Mouse (Mus musculus) small intestine, adult 2 months (tissue): Measurements from ENCODE around the gene Atg4c. TPM values are rescaled to one million over a fixed set of nuclear protein-coding genes. Genes with fewer than 3 reads are reported as not detected.

ENCODE experiments used
- H3K27ac ChIP-seq: fragments of 200-500 bp; 2 replicates; pipeline ENCODE4 v1.5.1; 2012; ENCODE audit warnings: low read depth, low read length, control low read depth, inconsistent platforms; ENCODE audit not compliant: insufficient read depth
- H3K27me3 ChIP-seq: fragments of 200-500 bp; 2 replicates; pipeline ENCODE4 v1.6.1; 2012; ENCODE audit warnings: mild to moderate bottlenecking, moderate library complexity, low read length, inconsistent platforms; ENCODE audit not compliant: control insufficient read depth, insufficient read depth
- H3K36me3 ChIP-seq: fragments of 200-500 bp; 2 replicates; pipeline ENCODE4 v1.6.1; 2012; ENCODE audit warnings: mild to moderate bottlenecking, low read length, control low read depth, inconsistent platforms; ENCODE audit not compliant: control insufficient read depth, insufficient read depth
- H3K4me1 ChIP-seq: fragments of 200-500 bp; 2 replicates; pipeline ENCODE4 v1.6.1; 2012; ENCODE audit warnings: low read length, inconsistent platforms, mixed read lengths; ENCODE audit not compliant: control insufficient read depth, insufficient read depth, insufficient read length
- H3K4me3 ChIP-seq: fragments of 200-500 bp; 2 replicates; pipeline ENCODE4 v1.5.1; 2012; ENCODE audit warnings: low read depth, mild to moderate bottlenecking, control low read depth, inconsistent platforms, low read length, moderate library complexity
- CTCF ChIP-seq: fragments of 200-500 bp; IDR thresholded peaks from 2 replicates; pipeline ENCODE4 v1.5.1; 2012; ENCODE audit warnings: low read depth, mild to moderate bottlenecking, control low read depth, inconsistent platforms, low read length, moderate library complexity, mixed read lengths; ENCODE audit not compliant: insufficient replicate concordance, insufficient read length; ENCODE audit errors: extremely low read depth
- POLR2A ChIP-seq: fragments of 200-500 bp; IDR thresholded peaks from 2 replicates; pipeline ENCODE4 v1.6.1; 2012; ENCODE audit warnings: low read depth, mild to moderate bottlenecking, control low read depth, inconsistent platforms, low read length, moderate library complexity
- WGBS: fragments of 180-500 bp; shearing (Covaris S2); methylation state at CpG from one replicate; pipeline ENCODE4 v1.1.7; 2018; 5-methylcytosine and 5-hydroxymethylcytosine counted together
- polyA plus RNA-seq: library from polyadenylated mRNA; depleted of rRNA; stranded (reverse); fragments of >200 nt; gene quantifications from 2 replicates; pipeline ENCODE4 v1.2.3, GENCODE M21; 2012

Atg4c gene
- polyA plus RNA-seq, 1 experiment, result 3.3 TPM

- H3K27ac ChIP-seq, result no peak overlapping the region
- H3K4me3 ChIP-seq, result no peak overlapping the region
- TF ChIP-seq POLR2A (no peak), CTCF (no peak)
- H3K36me3 ChIP-seq, result no peaks in the 10 kb centered on the region
- no peaks in the 10 kb centered on the region for H3K27me3 ChIP-seq
- WGBS, result 84% methylated on average over 21 of the region's 21 CpGs
- no peaks in the 10 kb centered on the region for H3K4me1 ChIP-seq
Observed at GRCm38 (mm10) chr4:99179446-99180120, 14.2 kb upstream of the Atg4c start.

- 72% methylated on average over 5 of the region's 5 CpGs for WGBS
- Histone ChIP-seq H3K27me3 (no peaks in the 10 kb centered on the region), H3K4me1 (no peaks in the 10 kb centered on the region), H3K27ac (no peak overlapping the region), H3K36me3 (no peaks in the 10 kb centered on the region), H3K4me3 (no peak overlapping the region)
- TF ChIP-seq CTCF (no peak), POLR2A (no peak)
Observed at GRCm38 (mm10) chr4:99180921-99181320, 12.8 kb upstream of the Atg4c start.

- Histone ChIP-seq H3K4me1 (no peaks in the 10 kb centered on the region), H3K27me3 (no peaks in the 10 kb centered on the region), H3K4me3 (no peak overlapping the region), H3K36me3 (no peaks in the 10 kb centered on the region), H3K27ac (no peak overlapping the region)
- TF ChIP-seq POLR2A (no peak), CTCF (no peak)
- 72% methylated on average over 9 of the region's 9 CpGs for WGBS
Observed at GRCm38 (mm10) chr4:99181739-99182419, 11.9 kb upstream of the Atg4c start.

- Histone ChIP-seq H3K36me3 (no peaks in the 10 kb centered on the region), H3K27ac (no peak overlapping the region), H3K4me3 (no peak overlapping the region), H3K27me3 (no peaks in the 10 kb centered on the region), H3K4me1 (no peaks in the 10 kb centered on the region)
- TF ChIP-seq POLR2A, result no peak
- no peak for TF ChIP-seq CTCF
- WGBS, result 77% methylated on average over 20 of the region's 20 CpGs
Observed at GRCm38 (mm10) chr4:99182660-99183431, 10.9 kb upstream of the Atg4c start.

GRCm38 (mm10) chr4:99184678-99185077, 9.1 kb upstream of the Atg4c start:
- TF ChIP-seq POLR2A (no peak), CTCF (no peak)
- Histone ChIP-seq H3K27me3 (no peaks in the 10 kb centered on the region), H3K27ac (no peak overlapping the region), H3K4me1 (no peaks in the 10 kb centered on the region), H3K36me3 (no peaks in the 10 kb centered on the region), H3K4me3 (no peak overlapping the region)
- WGBS, result 60% methylated on average over 4 of the region's 4 CpGs

- Histone ChIP-seq H3K27me3 (no peaks in the 10 kb centered on the region), H3K27ac (no peak overlapping the region), H3K4me3 (no peak overlapping the region), H3K36me3 (no peaks in the 10 kb centered on the region), H3K4me1 (no peaks in the 10 kb centered on the region)
- WGBS, result 68% methylated on average over 4 of the region's 4 CpGs
- TF ChIP-seq POLR2A (no peak), CTCF (no peak)
Observed at GRCm38 (mm10) chr4:99185305-99185704, 8.4 kb upstream of the Atg4c start.

GRCm38 (mm10) chr4:99186412-99187125, 7.2 kb upstream of the Atg4c start:
- Histone ChIP-seq H3K27me3 (no peaks in the 10 kb centered on the region), H3K36me3 (no peaks in the 10 kb centered on the region), H3K27ac (no peak overlapping the region), H3K4me3 (no peak overlapping the region), H3K4me1 (no peaks in the 10 kb centered on the region)
- TF ChIP-seq CTCF (no peak), POLR2A (no peak)
- 86% methylated on average over 11 of the region's 11 CpGs for WGBS
